Mouse (Mus musculus) heart, adult 2 months (tissue): ENCODE results near the gene Etd.

ENCODE experiments used
- CTCF ChIP-seq: fragments of 200-600 bp; IDR thresholded peaks from 2 replicates; pipeline ENCODE4 v1.8.1; 2022; ENCODE audit warnings: antibody characterized with exemption, mild to moderate bottlenecking, moderate library complexity
- POLR2A ChIP-seq: fragments of 200-500 bp; IDR thresholded peaks from 2 replicates; pipeline ENCODE4 v1.6.1; 2011; ENCODE audit warnings: mild to moderate bottlenecking, low read depth, low read length, control low read depth; ENCODE audit not compliant: insufficient read depth

- TF ChIP-seq CTCF (peak; percentile 64), POLR2A (no peak)
Measured at GRCm38 (mm10) chrX:53432888-53433287, 1.8 kb upstream of the Etd start.
